Mouse (Mus musculus): ENCODE data around the gene Ear14. TPM values are rescaled to one million over a fixed set of nuclear protein-coding genes. Genes with fewer than 3 reads are reported as not detected.

Ear14 gene
- polyA plus RNA-seq, 1 experiment from 2014 or later, result not detected

Other genes starting within 250 kb of the Ear14 start
- gene Pnp2, start 247.4 kb upstream of the Ear14 start, polyA plus RNA-seq (2015; fragmentation: Nextera tagmentation; extraction: Ambion mirVana), result 0.74 TPM in 1 of 2 replicates, not detected in the other
- 0.34 and 0.40 TPM in 2 replicates for gene Rnase10, start 195.6 kb upstream of the Ear14 start, polyA plus RNA-seq (2015; fragmentation: Nextera tagmentation; extraction: Ambion mirVana)
- not detected in 2 replicates for gene Rnase9, start 161.5 kb upstream of the Ear14 start, polyA plus RNA-seq (2015; fragmentation: Nextera tagmentation; extraction: Ambion mirVana)
- gene Rnase11, start 153.2 kb upstream of the Ear14 start, polyA plus RNA-seq (2015; fragmentation: Nextera tagmentation; extraction: Ambion mirVana), result not detected in 2 replicates
- gene Rnase12, start 145.7 kb upstream of the Ear14 start, polyA plus RNA-seq (2015; fragmentation: Nextera tagmentation; extraction: Ambion mirVana), result 0.99 and 1.1 TPM in 2 replicates
- not detected in 2 replicates for gene Olfr750, start 129.0 kb upstream of the Ear14 start, polyA plus RNA-seq (2015; fragmentation: Nextera tagmentation; extraction: Ambion mirVana)
- gene Rnase4, start 112.3 kb upstream of the Ear14 start, polyA plus RNA-seq (2015; fragmentation: Nextera tagmentation; extraction: Ambion mirVana), result 20.5 and 21.4 TPM in 2 replicates
- 3.6 and 3.9 TPM in 2 replicates for gene Ang, start 112.2 kb upstream of the Ear14 start, polyA plus RNA-seq (2015; fragmentation: Nextera tagmentation; extraction: Ambion mirVana)
- not detected in 2 replicates for gene Eddm3b, start 89.0 kb upstream of the Ear14 start, polyA plus RNA-seq (2015; fragmentation: Nextera tagmentation; extraction: Ambion mirVana)
- 0.32 and 0.70 TPM in 2 replicates for gene Rnase6, start 79.5 kb upstream of the Ear14 start, polyA plus RNA-seq (2015; fragmentation: Nextera tagmentation; extraction: Ambion mirVana)
- gene Rnase1, start 56.6 kb upstream of the Ear14 start, polyA plus RNA-seq (2015; fragmentation: Nextera tagmentation; extraction: Ambion mirVana), result 0.39 and 0.49 TPM in 2 replicates
- gene Rnase2b, start 41.1 kb upstream of the Ear14 start, polyA plus RNA-seq (2015; fragmentation: Nextera tagmentation; extraction: Ambion mirVana), result not detected in 2 replicates
- gene Ang2, start 4.2 kb upstream of the Ear14 start, polyA plus RNA-seq (2015; fragmentation: Nextera tagmentation; extraction: Ambion mirVana), result not detected in 2 replicates
- not detected in 2 replicates for gene Rnase2a, start 52.7 kb downstream of the Ear14 start, polyA plus RNA-seq (2015; fragmentation: Nextera tagmentation; extraction: Ambion mirVana)
- not detected in 2 replicates for gene Gm7247, start 158.4 kb downstream of the Ear14 start, polyA plus RNA-seq (2015; fragmentation: Nextera tagmentation; extraction: Ambion mirVana)
- gene Vmn2r88, start 207.4 kb downstream of the Ear14 start, polyA plus RNA-seq (2015; fragmentation: Nextera tagmentation; extraction: Ambion mirVana), result not detected in 2 replicates
- gene Vmn2r89, start 248.5 kb downstream of the Ear14 start, polyA plus RNA-seq (2015; fragmentation: Nextera tagmentation; extraction: Ambion mirVana), result not detected in 2 replicates